Mouse (Mus musculus): Measurements from ENCODE around the gene Pbrm1. TPM values are rescaled to one million over a fixed set of nuclear protein-coding genes. Genes with fewer than 3 reads are reported as not detected.

The Pbrm1 gene
- polyA plus RNA-seq, 1 experiment from 2014 or later: 115 TPM

DNA sequence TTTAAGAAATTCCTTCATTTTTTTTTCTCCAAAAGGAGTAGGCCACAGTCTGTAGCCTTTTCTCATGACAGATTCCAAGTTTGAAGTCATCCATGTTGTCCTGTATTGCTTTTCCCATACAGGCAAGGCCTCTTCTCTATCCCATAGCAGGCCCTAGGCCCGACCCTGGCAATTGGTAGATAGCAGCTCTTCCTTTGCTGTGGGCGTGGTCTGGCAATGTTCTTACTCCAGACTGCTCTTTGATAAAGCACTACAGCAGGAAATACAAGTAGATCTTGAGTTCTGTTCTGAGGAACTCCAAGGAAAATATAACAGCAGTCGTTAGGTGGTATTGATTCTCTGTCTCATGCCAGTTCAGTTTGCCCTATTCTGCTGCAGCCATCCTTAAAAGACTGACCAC is 91.7 kb downstream of the Pbrm1 start:
- Histone ChIP-seq H3K4me1 (replicated peaks; ENCODE audit: control insufficient read depth, insufficient read depth, low read length) (no peaks in the 10 kb centered on the region), H3K9ac (ENCODE audit: low read length) (no peak overlapping the region), H3K27ac (ENCODE audit: low read length) (no peak overlapping the region), H3K4me2 (ENCODE audit: low read depth, low read length) (no peak overlapping the region), H3K9me3 (ENCODE audit: control insufficient read depth, low read length) (no peaks in the 10 kb centered on the region), H3K36me3 (ENCODE audit: control insufficient read depth, insufficient read depth, low read length) (peaks cover 40% of the 10 kb centered on the region), H3K27me3 (ENCODE audit: control insufficient read depth, insufficient read depth, low read depth, low read length) (no peaks in the 10 kb centered on the region), H3K4me3 (ENCODE audit: low read length) (no peak overlapping the region)
- WGBS: 66% methylated on average over 3 of the region's 3 CpGs
- ATAC-seq (ENCODE audit: low read depth): no peak

DNA sequence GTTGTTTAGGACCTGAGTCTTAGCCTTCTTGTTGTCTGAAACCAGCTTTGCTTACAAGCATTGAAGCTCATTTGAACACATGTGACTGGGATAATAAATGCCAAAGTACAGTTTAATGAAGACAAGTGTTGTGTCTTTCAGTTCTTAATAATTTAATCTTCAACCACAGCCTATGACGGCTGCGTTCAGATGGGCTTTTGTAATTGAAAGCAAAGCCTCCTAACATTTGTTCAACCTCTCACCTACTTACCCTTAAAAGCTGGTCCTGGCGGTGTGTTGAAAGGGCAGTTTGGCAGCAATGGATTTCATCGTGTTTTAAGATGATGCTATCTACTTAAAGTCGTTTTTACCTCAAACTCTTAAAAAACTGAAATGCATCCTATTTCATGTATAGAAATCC is 93.2 kb downstream of the Pbrm1 start:
- H3K4me3 ChIP-seq (ENCODE audit: low read length): no peak overlapping the region
- WGBS: 68% methylated on average over 5 of the region's 5 CpGs
- no peaks in the 10 kb centered on the region for H3K27me3 ChIP-seq (ENCODE audit: control insufficient read depth, insufficient read depth, low read depth, low read length)
- no peak overlapping the region for H3K27ac ChIP-seq (ENCODE audit: low read length)
- no peak overlapping the region for H3K9ac ChIP-seq (ENCODE audit: low read length)
- H3K9me3 ChIP-seq (ENCODE audit: control insufficient read depth, low read length): no peaks in the 10 kb centered on the region
- no peak overlapping the region for H3K4me2 ChIP-seq (ENCODE audit: low read depth, low read length)
- H3K36me3 ChIP-seq (ENCODE audit: control insufficient read depth, insufficient read depth, low read length): peaks cover 37% of the 10 kb centered on the region
- no peak for ATAC-seq (ENCODE audit: low read depth)
- no peaks in the 10 kb centered on the region for H3K4me1 ChIP-seq (replicated peaks; ENCODE audit: control insufficient read depth, insufficient read depth, low read length)

DNA sequence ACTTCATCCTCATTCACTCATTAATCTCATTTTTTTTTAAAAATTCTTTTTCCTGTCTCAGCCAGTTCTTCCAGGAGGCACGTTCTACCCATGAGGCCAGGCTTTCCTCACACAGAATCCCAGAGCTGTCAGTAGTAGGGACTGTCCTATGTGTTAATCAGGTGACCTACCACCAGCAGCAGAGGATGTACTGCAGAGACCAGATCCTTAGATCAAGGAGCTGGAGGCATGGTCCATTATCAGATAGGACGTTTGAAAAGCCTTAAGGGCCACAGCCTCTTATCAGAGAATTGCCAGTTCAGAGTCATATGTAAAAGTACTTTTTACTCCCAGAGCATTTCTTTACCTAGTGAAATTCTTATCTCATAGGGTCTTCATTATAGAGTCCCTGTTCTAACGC is 95.1 kb downstream of the Pbrm1 start:
- Histone ChIP-seq H3K27ac (ENCODE audit: low read length) (no peak overlapping the region), H3K9me3 (ENCODE audit: control insufficient read depth, low read length) (no peaks in the 10 kb centered on the region), H3K4me1 (replicated peaks; ENCODE audit: control insufficient read depth, insufficient read depth, low read length) (no peaks in the 10 kb centered on the region), H3K27me3 (ENCODE audit: control insufficient read depth, insufficient read depth, low read depth, low read length) (no peaks in the 10 kb centered on the region), H3K36me3 (ENCODE audit: control insufficient read depth, insufficient read depth, low read length) (peaks cover 34% of the 10 kb centered on the region), H3K4me2 (ENCODE audit: low read depth, low read length) (no peak overlapping the region), H3K4me3 (ENCODE audit: low read length) (no peak overlapping the region), H3K9ac (ENCODE audit: low read length) (no peak overlapping the region)
- no peak for ATAC-seq (ENCODE audit: low read depth)
- WGBS: 64% methylated on average over 3 of the region's 3 CpGs

DNA sequence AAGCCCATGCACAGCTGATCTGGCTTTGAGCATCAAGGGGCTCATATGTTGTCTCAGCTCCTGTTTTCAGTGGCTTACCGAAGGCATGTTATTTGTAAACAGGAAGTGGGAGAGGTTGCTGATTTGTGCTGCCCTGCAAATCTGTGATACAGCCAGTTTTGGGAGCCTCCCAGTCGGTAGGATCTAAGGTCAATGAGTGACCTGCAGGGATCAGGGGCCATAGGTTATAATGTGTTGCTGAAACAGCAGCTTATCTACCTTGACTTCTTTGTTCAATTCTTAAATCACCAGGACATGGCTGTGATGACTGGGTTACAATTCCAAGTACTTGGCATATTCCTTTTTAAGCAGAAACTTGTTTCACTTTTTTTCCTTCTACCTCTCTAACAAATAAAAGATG is 96.6 kb downstream of the Pbrm1 start:
- H3K9ac ChIP-seq (ENCODE audit: low read length): no peak overlapping the region
- H3K27me3 ChIP-seq (ENCODE audit: control insufficient read depth, insufficient read depth, low read depth, low read length): no peaks in the 10 kb centered on the region
- H3K27ac ChIP-seq (ENCODE audit: low read length): no peak overlapping the region
- H3K4me1 ChIP-seq (replicated peaks; ENCODE audit: control insufficient read depth, insufficient read depth, low read length): no peaks in the 10 kb centered on the region
- 42% methylated on average over 2 of the region's 2 CpGs for WGBS
- H3K4me3 ChIP-seq (ENCODE audit: low read length): no peak overlapping the region
- no peak for ATAC-seq (ENCODE audit: low read depth)
- no peak overlapping the region for H3K4me2 ChIP-seq (ENCODE audit: low read depth, low read length)
- no peaks in the 10 kb centered on the region for H3K9me3 ChIP-seq (ENCODE audit: control insufficient read depth, low read length)
- H3K36me3 ChIP-seq (ENCODE audit: control insufficient read depth, insufficient read depth, low read length): peaks cover 27% of the 10 kb centered on the region

DNA sequence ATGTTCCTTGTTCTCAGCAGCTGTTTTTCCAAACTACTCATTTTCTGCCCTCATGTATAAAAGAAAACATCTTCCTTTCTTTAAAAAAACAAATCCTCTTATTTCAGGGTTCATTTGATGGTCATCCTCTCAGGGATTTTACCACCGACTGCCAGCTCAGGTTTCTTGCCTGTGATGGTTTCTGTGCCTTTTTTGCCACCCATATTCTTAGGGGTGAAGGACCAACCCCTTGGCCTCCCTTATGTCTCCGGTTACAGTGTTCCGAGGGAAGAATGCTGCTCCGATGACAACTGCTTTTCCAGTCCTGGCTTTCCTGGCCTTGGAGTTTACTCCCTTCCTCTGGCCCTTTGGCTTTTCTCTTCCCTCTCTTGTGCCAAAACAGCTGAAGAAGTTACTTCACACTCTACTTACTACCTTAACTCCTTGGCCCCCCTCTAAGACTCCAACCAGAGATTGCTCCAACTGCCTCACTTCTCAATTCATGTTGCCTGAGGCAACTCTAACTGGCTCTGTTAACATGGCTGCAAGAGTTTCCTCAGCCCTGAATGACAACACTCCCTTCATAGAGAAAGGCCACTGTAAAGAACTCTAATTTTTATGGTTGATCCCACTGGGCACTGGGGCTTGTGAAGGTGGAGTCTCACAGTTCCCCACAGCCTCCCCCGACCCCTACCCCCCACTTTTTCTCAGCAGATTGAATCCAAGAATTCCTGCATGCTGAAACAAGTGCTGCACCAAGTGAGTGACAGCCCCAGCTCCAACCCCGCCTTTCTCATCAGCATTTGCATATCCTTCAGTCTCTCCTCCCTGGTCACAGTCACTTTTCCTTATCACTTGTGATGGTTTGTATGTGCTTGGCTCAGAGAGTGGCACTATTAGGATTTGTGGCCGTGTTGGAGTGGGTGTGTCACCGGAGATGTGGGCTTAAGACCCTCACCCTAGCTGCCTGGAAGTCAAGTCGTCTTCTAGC is 106.5 kb downstream of the Pbrm1 start:
- no peak overlapping the region; the same call in 1 of the 2 replicates for H3K4me2 ChIP-seq (ENCODE audit: low read depth, low read length)
- no peaks in the 10 kb centered on the region for H3K27me3 ChIP-seq (ENCODE audit: control insufficient read depth, insufficient read depth, low read depth, low read length)
- no peak overlapping the region for H3K4me3 ChIP-seq (ENCODE audit: low read length)
- 44% methylated on average over 9 of the region's 9 CpGs for WGBS
- ATAC-seq (ENCODE audit: low read depth): no peak
- H3K9me3 ChIP-seq (ENCODE audit: control insufficient read depth, low read length): no peaks in the 10 kb centered on the region
- peaks cover 21% of the 10 kb centered on the region for H3K4me1 ChIP-seq (replicated peaks; ENCODE audit: control insufficient read depth, insufficient read depth, low read length)
- peak overlapping the region; percentile 29; the same call in 1 of the 2 replicates for H3K27ac ChIP-seq (ENCODE audit: low read length)
- peak overlapping the region; percentile 9; the same call in 1 of the 2 replicates for H3K9ac ChIP-seq (ENCODE audit: low read length)
- H3K36me3 ChIP-seq (ENCODE audit: control insufficient read depth, insufficient read depth, low read length): peaks cover 7% of the 10 kb centered on the region; the same call in 1 of the 2 replicates

DNA sequence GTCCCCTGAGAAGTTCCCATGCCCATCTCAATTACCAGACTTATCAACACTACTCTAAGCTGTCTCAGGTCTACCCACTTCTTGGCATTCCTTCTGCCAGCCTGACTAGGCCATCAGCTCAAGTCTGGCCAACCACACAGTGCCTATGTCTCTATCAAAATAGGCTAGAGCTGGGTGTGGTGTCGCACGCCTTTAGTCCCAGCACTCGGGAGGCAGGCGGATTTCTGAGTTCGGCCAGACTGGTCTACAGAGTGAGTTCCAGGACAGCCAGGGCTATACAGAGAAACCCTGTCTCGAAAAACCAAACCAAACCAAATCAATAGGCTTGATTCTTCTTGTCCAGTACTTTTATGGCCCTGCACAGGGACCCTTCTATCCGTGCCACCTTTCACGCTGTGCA is 107.9 kb downstream of the Pbrm1 start:
- 88% methylated on average over 8 of the region's 8 CpGs for WGBS

DNA sequence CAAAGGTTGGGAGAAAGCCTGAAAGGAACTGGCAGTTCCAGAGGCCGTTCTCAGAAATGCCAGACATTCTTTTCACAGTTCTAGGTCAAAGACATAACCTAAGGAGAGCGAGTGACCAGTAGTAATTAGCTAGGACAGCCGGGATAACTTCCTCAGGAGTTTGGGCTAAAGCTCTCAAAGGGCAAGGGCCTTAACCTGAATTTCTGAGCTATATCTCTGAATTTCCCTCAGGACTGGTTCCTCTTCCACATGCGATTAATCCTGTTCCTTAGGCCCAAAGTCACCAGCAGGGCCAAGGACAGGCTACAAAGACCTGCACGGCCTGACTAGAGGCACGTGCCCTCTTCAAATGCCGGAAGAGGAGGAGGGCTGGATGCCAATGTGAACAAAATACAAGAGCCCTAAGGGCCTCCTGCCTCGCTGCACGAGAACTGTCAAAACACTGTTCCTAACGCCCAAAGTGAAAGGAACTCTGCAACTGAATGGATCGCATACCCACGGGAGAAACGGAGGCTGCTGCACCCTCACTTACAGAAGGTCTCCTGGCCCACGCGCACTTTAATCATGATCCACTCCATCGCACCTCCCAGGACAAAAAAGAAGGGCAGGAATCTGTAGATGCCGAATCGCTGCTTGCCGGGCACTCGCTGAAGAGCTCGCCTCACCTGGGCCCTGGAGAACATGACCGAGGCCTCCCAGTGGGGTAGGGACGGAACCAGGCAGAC is 109.3 kb downstream of the Pbrm1 start:
- H3K4me2 ChIP-seq (ENCODE audit: low read depth, low read length): peak overlapping the region; percentile 64
- peaks cover 35% of the 10 kb centered on the region for H3K4me1 ChIP-seq (replicated peaks; ENCODE audit: control insufficient read depth, insufficient read depth, low read length)
- no peaks in the 10 kb centered on the region for H3K27me3 ChIP-seq (ENCODE audit: control insufficient read depth, insufficient read depth, low read depth, low read length)
- peak overlapping the region; percentile 94 for H3K9ac ChIP-seq (ENCODE audit: low read length)
- no peaks in the 10 kb centered on the region for H3K9me3 ChIP-seq (ENCODE audit: control insufficient read depth, low read length)
- H3K4me3 ChIP-seq (ENCODE audit: low read length): peak overlapping the region; percentile 82
- ATAC-seq (ENCODE audit: low read depth): peak; percentile 37
- peaks cover 4% of the 10 kb centered on the region; the same call in 1 of the 2 replicates for H3K36me3 ChIP-seq (ENCODE audit: control insufficient read depth, insufficient read depth, low read length)
- under 1% methylated on average over 23 of the region's 23 CpGs for WGBS
- H3K27ac ChIP-seq (ENCODE audit: low read length): peak overlapping the region; percentile 95

More for the DNA sequence above, 107.9 kb downstream of the Pbrm1 start:
- H3K9me3 ChIP-seq (ENCODE audit: control insufficient read depth, low read length): no peaks in the 10 kb centered on the region
- H3K27ac ChIP-seq (ENCODE audit: low read length): no peak overlapping the region
- peaks cover 21% of the 10 kb centered on the region for H3K4me1 ChIP-seq (replicated peaks; ENCODE audit: control insufficient read depth, insufficient read depth, low read length)
- H3K9ac ChIP-seq (ENCODE audit: low read length): no peak overlapping the region
- H3K4me3 ChIP-seq (ENCODE audit: low read length): no peak overlapping the region; the same call in 1 of the 2 replicates
- H3K36me3 ChIP-seq (ENCODE audit: control insufficient read depth, insufficient read depth, low read length): peaks cover 7% of the 10 kb centered on the region; the same call in 1 of the 2 replicates
- no peaks in the 10 kb centered on the region for H3K27me3 ChIP-seq (ENCODE audit: control insufficient read depth, insufficient read depth, low read depth, low read length)
- no peak for ATAC-seq (ENCODE audit: low read depth)
- peak overlapping the region; percentile 52 for H3K4me2 ChIP-seq (ENCODE audit: low read depth, low read length)

DNA sequence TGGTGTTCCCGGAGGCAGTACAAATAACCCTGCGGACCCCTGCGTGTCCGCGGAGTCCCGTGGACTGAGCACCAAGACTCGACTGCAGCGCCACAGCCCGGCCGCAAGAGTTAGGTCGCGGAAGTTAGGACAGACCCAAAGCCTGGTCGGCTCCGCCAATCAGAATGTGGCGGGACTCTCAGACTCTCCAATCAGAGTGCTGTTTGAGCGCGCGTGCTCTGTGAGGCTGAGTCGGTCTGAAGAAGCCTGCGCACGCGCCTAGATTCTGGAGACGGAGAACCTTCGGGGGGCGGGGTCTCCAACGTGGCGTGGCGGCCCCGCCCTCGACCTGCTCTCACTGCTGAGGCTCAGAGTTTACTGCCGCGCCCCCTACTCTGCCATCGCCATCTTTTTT is 109.9 kb downstream of the Pbrm1 start, which contains the start of gene Smim4:
Smim4 (minus strand) TSS at position 131 of the 394 bp plus-strand sequence.
- Histone ChIP-seq H3K27me3 (ENCODE audit: control insufficient read depth, insufficient read depth, low read depth, low read length) (no peaks in the 10 kb centered on the region), H3K4me1 (replicated peaks; ENCODE audit: control insufficient read depth, insufficient read depth, low read length) (peaks cover 40% of the 10 kb centered on the region), H3K4me3 (ENCODE audit: low read length) (peak within 1 kb of the TSS; percentile 82), H3K9me3 (ENCODE audit: control insufficient read depth, low read length) (no peaks in the 10 kb centered on the region), H3K27ac (ENCODE audit: low read length) (peak within 1 kb of the TSS; percentile 95), H3K36me3 (ENCODE audit: control insufficient read depth, insufficient read depth, low read length) (0 out of 2 replicates have a peak, but pooled peaks cover 2% of the 10 kb centered on the region), H3K9ac (ENCODE audit: low read length) (peak within 1 kb of the TSS; percentile 94), H3K4me2 (ENCODE audit: low read depth, low read length) (peak within 1 kb of the TSS; percentile 64)
- under 1% methylated on average over 33 of the region's 33 CpGs for whole genome bisulfite sequencing
- ATAC-seq (ENCODE audit: low read depth): peak; percentile 91
